Mouse (Mus musculus) MEL (cell line): ENCODE measurements at regions not wholly inside any gene's neighbourhood (a gene's known extent, or its start where the extent isn't known, plus 50 kb on each side); places are given as distances from the start of the nearest gene placed in this dataset.

Experiments
- E2F4 ChIP-seq: IDR thresholded peaks from 2 replicates; pipeline ENCODE4 v1.6.1; 2011; ENCODE audit warnings: low read depth, low read length, improper control_type of control experiment, borderline replicate concordance
- KAT2A ChIP-seq: conservative IDR thresholded peaks from 2 replicates; pipeline ENCODE4 v1.6.1; 2012; ENCODE audit warnings: low read depth, low read length, improper control_type of control experiment, inconsistent platforms
- MAFK ChIP-seq: IDR thresholded peaks from 2 replicates; pipeline ENCODE4 v1.6.1; 2011; ENCODE audit warnings: low read depth, mild to moderate bottlenecking, low read length, improper control_type of control experiment, borderline replicate concordance
- POLR2A ChIP-seq, 2 experiments: IDR thresholded peaks; 2 replicates each; pipeline ENCODE4 v1.6.1; 2011 to 2012; ENCODE audit warnings: low read length in 2 of 2, mild to moderate bottlenecking in 2 of 2, control low read depth in 1 of 2, improper control_type of control experiment in 1 of 2, low read depth in 1 of 2, moderate library complexity in 1 of 2; ENCODE audit not compliant: control insufficient read depth in 1 of 2, insufficient read depth in 1 of 2, poor library complexity in 1 of 2
- TCF12 ChIP-seq: IDR thresholded peaks from 2 replicates; pipeline ENCODE4 v1.6.1; 2014; ENCODE audit warnings: low read depth, mild to moderate bottlenecking, inconsistent platforms, low read length, improper control_type of control experiment, moderate library complexity

- TF ChIP-seq E2F4 (no peak), TCF12 (no peak), KAT2A (no peak), POLR2A (IDR thresholded peaks at IDR 0.05; ENCODE audit: control insufficient read depth in 1 of 2, insufficient read depth in 1 of 2, low read depth in 1 of 2, low read length in 2 of 2, poor library complexity in 1 of 2) (no peak), MAFK (no peak)
Measured at GRCm38 (mm10) chr3:41238046-41238445, 155.2 kb upstream of the Pgrmc2 start.
